Mouse (Mus musculus): ENCODE measurements around the gene 2310079G19Rik. TPM values are rescaled to one million over a fixed set of nuclear protein-coding genes. Genes with fewer than 3 reads are reported as not detected.

2310079G19Rik gene
- total and polyA plus RNA-seq, 3 experiments = not detected

DNA sequence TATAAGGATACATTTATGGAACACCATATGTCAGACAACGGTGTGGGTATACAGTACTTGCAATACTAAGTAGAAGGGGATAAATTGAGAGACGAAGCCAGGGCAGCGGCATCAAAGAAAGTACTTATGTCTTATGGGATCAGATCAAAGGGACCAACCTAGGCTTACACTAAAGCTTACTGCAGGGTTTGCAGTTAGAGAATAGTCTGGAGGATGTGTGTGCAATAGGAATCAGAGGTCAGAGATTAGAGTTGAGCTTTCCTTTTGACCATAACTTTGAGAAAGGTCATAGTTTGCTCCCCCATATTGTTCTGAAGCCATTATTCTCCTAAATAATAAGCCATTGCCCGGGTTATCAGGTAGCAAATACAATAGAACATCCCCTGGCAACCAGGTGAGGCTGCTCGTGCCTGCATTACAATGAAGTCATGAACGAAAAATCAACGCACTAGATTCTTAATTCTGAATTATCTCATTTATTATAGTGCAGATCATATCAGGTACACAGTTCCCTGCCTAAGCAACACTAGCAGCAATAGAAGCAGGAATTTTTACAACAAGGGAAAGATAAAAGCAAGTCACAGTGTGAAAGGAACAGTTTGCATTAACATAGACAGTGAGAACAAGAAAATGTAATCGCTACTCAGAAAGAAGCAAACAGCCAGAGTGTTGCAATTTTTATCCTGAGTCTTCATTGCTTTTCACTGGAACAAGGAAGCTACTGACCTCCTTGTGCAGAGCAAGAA is 19.1 kb upstream of the 2310079G19Rik start:
- Histone ChIP-seq H3K4me3 (no peak overlapping the region), H3K4me1 (ENCODE audit: control insufficient read depth, insufficient read depth, low read length) (no peaks in the 10 kb centered on the region), H3K27me3 (ENCODE audit: control insufficient read depth, insufficient read depth, low read length) (no peaks in the 10 kb centered on the region), H3K79me2 (replicated peaks; ENCODE audit: control insufficient read depth, insufficient read depth, low read length) (no peaks in the 10 kb centered on the region), H3K9ac (ENCODE audit: low read depth, low read length) (no peak overlapping the region), H3K27ac (no peak overlapping the region), H3K36me3 (ENCODE audit: control insufficient read depth, insufficient read depth, low read length) (no peaks in the 10 kb centered on the region)
- TF ChIP-seq CTCF (IDR thresholded peaks at IDR 0.05) (no peak), POLR2A (IDR thresholded peaks at IDR 0.05; ENCODE audit: insufficient read depth, low read depth, low read length) (no peak), EP300 (IDR thresholded peaks at IDR 0.05; ENCODE audit: insufficient read depth, low read depth, low read length) (no peak)
- 83% methylated on average over 8 of the region's 8 CpGs for WGBS
- intact Hi-C loops (cut with DNase I) = no loop called here
- no peak for DNase-seq

GRCm38 (mm10) chr16:88640053-88640452 is 12.6 kb upstream of the 2310079G19Rik start:
- Histone ChIP-seq H3K27ac (no peak overlapping the region), H3K4me1 (ENCODE audit: control insufficient read depth, insufficient read depth, low read length) (no peaks in the 10 kb centered on the region), H3K36me3 (ENCODE audit: control insufficient read depth, insufficient read depth, low read length) (no peaks in the 10 kb centered on the region), H3K27me3 (ENCODE audit: control insufficient read depth, insufficient read depth, low read length) (no peaks in the 10 kb centered on the region), H3K79me2 (replicated peaks; ENCODE audit: control insufficient read depth, insufficient read depth, low read length) (no peaks in the 10 kb centered on the region), H3K9ac (ENCODE audit: low read depth, low read length) (no peak overlapping the region), H3K4me3 (no peak overlapping the region)
- 73% methylated on average over 3 of the region's 3 CpGs for WGBS
- TF ChIP-seq POLR2A (IDR thresholded peaks at IDR 0.05; ENCODE audit: insufficient read depth, low read depth, low read length) (no peak), EP300 (IDR thresholded peaks at IDR 0.05; ENCODE audit: insufficient read depth, low read depth, low read length) (no peak), CTCF (IDR thresholded peaks at IDR 0.05) (no peak)
- DNase-seq = no peak
- intact Hi-C loops (cut with DNase I) = no loop called here

DNA sequence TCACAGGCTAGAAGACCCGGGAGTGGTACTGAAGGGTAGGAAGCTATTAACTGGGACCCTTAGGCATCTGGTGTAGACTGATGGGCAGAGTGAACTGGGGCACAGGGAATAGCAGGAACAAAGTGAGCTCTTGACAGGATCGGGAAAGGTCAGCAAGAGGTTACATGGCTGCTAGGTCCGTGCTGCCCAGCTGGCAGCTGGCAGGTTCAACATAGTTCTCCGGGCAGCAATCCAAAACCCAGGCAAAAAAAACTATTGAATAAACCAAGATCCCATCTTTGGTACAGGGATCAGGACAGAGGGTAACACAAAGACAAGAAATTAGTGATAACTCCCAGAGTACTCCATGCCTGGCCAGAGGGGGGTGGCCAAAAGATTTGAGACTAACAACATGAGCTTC is 7.7 kb upstream of the 2310079G19Rik start:
- WGBS = 40% methylated on average over 4 of the region's 4 CpGs
- H3K79me2 ChIP-seq (replicated peaks; ENCODE audit: control insufficient read depth, insufficient read depth, low read length) = no peaks in the 10 kb centered on the region
- no peaks in the 10 kb centered on the region for H3K4me1 ChIP-seq (ENCODE audit: control insufficient read depth, insufficient read depth, low read length)
- H3K27me3 ChIP-seq (ENCODE audit: control insufficient read depth, insufficient read depth, low read length) = no peaks in the 10 kb centered on the region
- no peak overlapping the region for H3K9ac ChIP-seq (ENCODE audit: low read depth, low read length)
- no peaks in the 10 kb centered on the region for H3K36me3 ChIP-seq (ENCODE audit: control insufficient read depth, insufficient read depth, low read length)
- no peak overlapping the region for H3K4me3 ChIP-seq
- TF ChIP-seq POLR2A (IDR thresholded peaks at IDR 0.05; ENCODE audit: insufficient read depth, low read depth, low read length) (no peak), CTCF (IDR thresholded peaks at IDR 0.05) (no peak), EP300 (IDR thresholded peaks at IDR 0.05; ENCODE audit: insufficient read depth, low read depth, low read length) (no peak)
- intact Hi-C loops (cut with DNase I) = no loop called here
- peak in 1 of 2 experiments; percentile 15 for DNase-seq
- H3K27ac ChIP-seq = no peak overlapping the region

DNA sequence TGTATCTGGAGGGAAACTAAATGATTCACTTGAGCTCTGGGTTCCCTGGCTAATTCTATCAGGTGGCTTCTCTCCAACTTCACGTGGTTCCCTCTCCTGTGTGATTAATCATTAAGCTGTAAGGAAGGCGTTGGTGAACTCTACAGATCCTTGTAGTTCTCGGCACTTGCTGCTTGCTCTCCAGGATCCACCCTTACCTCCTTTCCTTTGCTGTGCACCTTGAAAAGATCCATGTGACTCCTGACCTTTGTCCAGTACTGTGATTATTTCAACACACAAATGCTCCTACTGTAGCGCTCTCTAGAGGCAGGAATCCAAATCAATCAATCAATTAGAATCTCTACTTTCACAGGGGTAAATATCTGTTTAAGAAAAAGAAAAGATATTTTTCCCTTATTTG is 4.0 kb upstream of the 2310079G19Rik start:
- H3K9ac ChIP-seq (ENCODE audit: low read depth, low read length) = no peak overlapping the region
- no peaks in the 10 kb centered on the region for H3K27me3 ChIP-seq (ENCODE audit: control insufficient read depth, insufficient read depth, low read length)
- TF ChIP-seq CTCF (IDR thresholded peaks at IDR 0.05) (no peak), POLR2A (IDR thresholded peaks at IDR 0.05; ENCODE audit: insufficient read depth, low read depth, low read length) (no peak), EP300 (IDR thresholded peaks at IDR 0.05; ENCODE audit: insufficient read depth, low read depth, low read length) (no peak)
- no peak for DNase-seq
- H3K27ac ChIP-seq = no peak overlapping the region
- no peaks in the 10 kb centered on the region for H3K36me3 ChIP-seq (ENCODE audit: control insufficient read depth, insufficient read depth, low read length)
- no peak overlapping the region for H3K4me3 ChIP-seq
- intact Hi-C loops (cut with DNase I) = no loop called here
- WGBS = 75% methylated on average over 4 of the region's 4 CpGs
- no peaks in the 10 kb centered on the region for H3K4me1 ChIP-seq (ENCODE audit: control insufficient read depth, insufficient read depth, low read length)
- no peaks in the 10 kb centered on the region for H3K79me2 ChIP-seq (replicated peaks; ENCODE audit: control insufficient read depth, insufficient read depth, low read length)

DNA sequence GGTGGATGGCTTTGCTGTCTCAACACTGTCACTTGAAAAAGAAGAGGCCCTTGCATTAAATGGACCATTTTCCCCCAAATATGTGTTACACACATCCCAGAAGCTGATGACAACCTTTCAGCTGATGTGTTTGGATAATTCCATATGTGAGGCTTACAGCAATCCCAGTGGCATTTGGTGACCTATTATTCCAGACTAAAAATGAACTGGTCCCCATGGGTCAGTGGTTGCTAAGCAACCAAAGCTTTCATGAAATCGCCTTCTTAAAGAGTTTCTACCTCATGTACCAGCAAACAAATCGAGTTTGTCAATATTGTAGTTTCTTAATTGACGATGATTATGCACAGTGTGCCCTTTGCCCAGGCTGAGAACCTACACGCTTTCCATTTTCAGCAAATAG is 14.8 kb downstream of the 2310079G19Rik start:
- Histone ChIP-seq H3K9ac (ENCODE audit: low read depth, low read length) (no peak overlapping the region), H3K36me3 (ENCODE audit: control insufficient read depth, insufficient read depth, low read length) (no peaks in the 10 kb centered on the region), H3K79me2 (replicated peaks; ENCODE audit: control insufficient read depth, insufficient read depth, low read length) (no peaks in the 10 kb centered on the region), H3K27me3 (ENCODE audit: control insufficient read depth, insufficient read depth, low read length) (no peaks in the 10 kb centered on the region), H3K4me1 (ENCODE audit: control insufficient read depth, insufficient read depth, low read length) (no peaks in the 10 kb centered on the region), H3K27ac (no peak overlapping the region), H3K4me3 (no peak overlapping the region)
- intact Hi-C loops (cut with DNase I) = no loop called here
- no peak for TF ChIP-seq EP300 (IDR thresholded peaks at IDR 0.05; ENCODE audit: insufficient read depth, low read depth, low read length)
- TF ChIP-seq POLR2A (IDR thresholded peaks at IDR 0.05; ENCODE audit: insufficient read depth, low read depth, low read length) = no peak
- TF ChIP-seq CTCF (IDR thresholded peaks at IDR 0.05) = no peak
- WGBS = 70% methylated on average over 4 of the region's 4 CpGs
- DNase-seq = no peak

GRCm38 (mm10) chr16:88611922-88612321 is 15.5 kb downstream of the 2310079G19Rik start, which contains the start of gene Krtap24-1:
Gene Krtap24-1 (minus strand): TSS chr16:88612279.
- Histone ChIP-seq H3K9ac (ENCODE audit: low read depth, low read length) (no peak within 1 kb of the TSS), H3K27ac (no peak within 1 kb of the TSS), H3K36me3 (ENCODE audit: control insufficient read depth, insufficient read depth, low read length) (no peaks in the 10 kb centered on the region), H3K27me3 (ENCODE audit: control insufficient read depth, insufficient read depth, low read length) (no peaks in the 10 kb centered on the region), H3K4me3 (no peak within 1 kb of the TSS), H3K4me1 (ENCODE audit: control insufficient read depth, insufficient read depth, low read length) (no peaks in the 10 kb centered on the region), H3K79me2 (replicated peaks; ENCODE audit: control insufficient read depth, insufficient read depth, low read length) (no peaks in the 10 kb centered on the region)
- intact Hi-C loops (cut with DNase I) = no loop called here
- DNase-seq = no peak
- TF ChIP-seq EP300 (IDR thresholded peaks at IDR 0.05; ENCODE audit: insufficient read depth, low read depth, low read length) = no peak
- 85% methylated on average over 8 of the region's 8 CpGs for WGBS
